Mouse (Mus musculus) neutrophil, adult 59 days (primary cell): Measurements from ENCODE around the gene Pdcd10. TPM values are rescaled to one million over a fixed set of nuclear protein-coding genes. Genes with fewer than 3 reads are reported as not detected.

Experiments used
- total RNA-seq, 2 experiments: library from RNA; stranded (reverse); gene quantifications; 1 replicate in 1 of 2; 2 replicates in 1 of 2; pipeline ENCODE4 v1.2.4; 2023

Gene Pdcd10
- total RNA-seq = 10 to 100 TPM; 62.2 to 65.2 TPM

DNA sequence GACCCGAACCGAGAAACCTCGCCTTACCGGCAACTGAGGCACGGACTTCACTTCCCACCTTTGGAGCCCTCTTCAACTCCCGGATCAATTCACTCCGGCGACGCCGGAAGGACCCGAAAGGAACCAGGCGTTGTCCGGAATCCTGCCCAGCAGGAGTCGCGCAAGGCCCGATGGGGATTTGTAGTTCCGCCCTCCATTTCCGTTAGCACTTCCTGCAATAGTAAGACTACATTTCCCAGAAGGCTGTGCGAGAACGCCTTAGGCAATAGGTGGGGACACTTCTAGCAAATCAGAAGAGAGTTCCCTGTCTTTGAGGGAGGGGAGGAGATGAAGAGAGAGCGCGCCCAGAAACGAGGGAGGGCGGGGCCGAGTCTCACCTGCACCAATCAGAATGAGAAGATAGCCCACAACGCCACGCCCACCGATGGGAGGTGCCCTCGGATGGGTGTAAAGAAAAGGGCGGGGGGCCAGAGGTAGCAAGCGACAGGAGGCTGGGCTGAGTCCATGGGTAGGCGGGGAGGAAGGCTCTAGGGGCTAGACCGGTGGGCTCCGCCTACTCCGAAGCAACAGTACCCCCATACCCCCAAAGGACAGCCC lies at the start of gene Pdcd10:
Gene Pdcd10 (minus strand): TSS at position 162 of the 597 bp plus-strand sequence.

DNA sequence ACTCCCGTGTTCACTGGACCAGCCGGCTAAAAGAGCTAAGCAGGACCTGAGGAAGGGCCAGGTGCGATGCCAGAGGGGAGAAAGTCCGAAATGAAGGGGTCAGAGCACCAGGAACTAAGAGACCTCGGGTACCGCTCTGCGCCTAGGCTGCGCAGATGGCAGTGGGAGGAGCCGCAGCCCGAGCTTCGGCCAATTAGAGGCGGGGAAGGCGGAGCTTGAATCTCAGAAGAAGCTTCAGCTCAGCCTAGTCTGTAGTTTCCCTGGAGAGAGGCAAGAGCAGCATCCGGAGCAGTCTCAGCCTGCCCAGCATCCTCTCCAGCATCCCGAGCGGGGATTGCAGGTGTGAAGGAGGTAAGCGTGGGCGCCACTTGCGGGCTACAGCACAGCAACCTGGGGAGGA lies 636 bp upstream of the Pdcd10 start, which contains the start of gene Serpini1:
Gene Serpini1 (plus strand): TSS at position 256 of the 400 bp plus-strand sequence.

DNA sequence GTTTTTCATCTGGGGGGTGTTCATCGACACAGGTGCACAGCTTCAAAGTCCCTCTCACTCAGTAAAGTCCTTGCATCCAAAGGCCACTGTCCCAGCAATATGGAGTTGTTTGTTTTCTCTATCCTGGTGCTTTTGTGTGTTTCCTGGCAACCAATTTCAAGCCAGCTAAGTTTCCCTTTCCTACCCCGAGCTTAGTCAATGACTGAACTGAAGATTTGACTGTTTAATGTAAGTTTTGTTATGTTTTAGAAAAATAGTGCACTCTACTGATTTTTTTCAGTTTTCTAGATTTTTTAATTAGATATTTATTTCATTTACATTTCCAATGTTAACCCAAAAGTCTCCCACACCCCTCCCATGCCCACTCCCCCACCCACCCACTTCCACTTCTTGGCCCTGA lies 74.6 kb downstream of the Pdcd10 start, which contains the start of gene Wdr49:
Gene Wdr49 (minus strand): TSS at position 101 of the 400 bp plus-strand sequence.

Other genes with a start within 250 kb of the Pdcd10 start
- under 1 TPM; 0.13 to 0.47 TPM for gene Wdr49, start 74.7 kb downstream of the Pdcd10 start, total RNA-seq
- 1 to 10 TPM in 1 of 2 experiments, under 1 TPM in 1; 0.58 to 1.2 TPM for gene Serpini1, start 691 bp upstream of the Pdcd10 start, total RNA-seq
- gene Gm29133, start 191.3 kb upstream of the Pdcd10 start, total RNA-seq = not detected